Mouse (Mus musculus): ENCODE data around the gene Fam184a. TPM values are rescaled to one million over a fixed set of nuclear protein-coding genes. Genes with fewer than 3 reads are reported as not detected.

The Fam184a gene
- polyA plus RNA-seq (2014; fragmentation: Illumina TruSeq; extraction: RNeasy Lipid Tissue Mini Kit (QIAGEN cat#74804); ENCODE audit: low read depth, low replicate concordance), result 20.2 TPM

DNA sequence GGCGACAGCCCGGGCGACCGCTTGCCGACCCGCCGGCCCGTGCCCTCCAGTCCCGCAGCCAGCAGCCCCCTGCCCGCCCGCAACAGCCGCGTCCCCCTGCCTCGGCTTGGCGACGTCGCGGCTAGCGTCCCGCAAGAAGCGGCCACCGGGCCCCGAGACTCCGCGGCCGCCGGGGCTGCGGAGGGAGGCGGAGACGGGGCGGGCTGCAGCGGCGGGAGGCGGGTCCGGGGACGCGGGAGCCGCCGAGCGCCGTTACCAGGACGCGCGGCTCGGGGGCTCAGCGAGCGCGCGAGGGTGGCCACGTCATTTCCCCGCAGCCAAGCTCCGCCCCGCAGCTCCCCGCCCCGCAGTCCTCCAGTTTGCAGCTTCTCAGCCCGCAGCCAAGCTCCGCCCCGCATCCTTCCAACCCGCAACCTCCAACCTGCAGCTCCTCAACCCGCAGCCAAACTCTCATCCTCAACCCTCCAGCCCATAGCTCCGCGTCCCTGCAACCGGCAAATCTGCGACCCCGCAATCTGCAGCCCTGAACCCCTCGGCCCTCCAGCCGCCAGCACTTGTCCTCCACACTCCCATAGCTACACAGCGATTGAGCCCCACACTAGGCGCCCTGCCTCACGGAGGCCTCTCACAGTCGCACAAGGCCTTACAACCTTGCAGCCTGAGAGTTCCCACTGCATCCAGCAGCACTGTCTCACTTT, at the start of gene Fam184a:
Fam184a (minus strand) TSS at position 169 of the 698 bp plus-strand sequence.

DNA sequence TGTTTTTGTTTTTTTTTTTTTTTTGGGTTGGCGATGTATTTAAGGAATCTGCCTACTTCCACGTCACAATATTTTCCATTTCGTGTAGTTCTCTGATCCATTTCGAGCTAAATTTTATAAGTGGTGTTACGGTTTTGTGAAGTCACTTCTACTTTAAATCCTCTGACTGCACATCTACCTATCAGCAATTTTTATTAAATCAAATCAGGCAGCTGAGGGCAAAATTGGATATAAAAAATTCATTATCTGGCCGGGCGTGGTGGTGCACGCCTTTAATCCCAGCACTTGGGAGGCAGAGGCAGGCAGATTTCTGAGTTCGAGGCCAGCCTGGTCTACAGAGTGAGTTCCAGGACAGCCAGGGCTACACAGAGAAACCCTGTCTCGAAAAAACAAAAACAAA, 120.6 kb downstream of the Fam184a start, which contains the start of gene Mcm9:
Mcm9 (minus strand) TSS at position 101 of the 400 bp plus-strand sequence.

DNA sequence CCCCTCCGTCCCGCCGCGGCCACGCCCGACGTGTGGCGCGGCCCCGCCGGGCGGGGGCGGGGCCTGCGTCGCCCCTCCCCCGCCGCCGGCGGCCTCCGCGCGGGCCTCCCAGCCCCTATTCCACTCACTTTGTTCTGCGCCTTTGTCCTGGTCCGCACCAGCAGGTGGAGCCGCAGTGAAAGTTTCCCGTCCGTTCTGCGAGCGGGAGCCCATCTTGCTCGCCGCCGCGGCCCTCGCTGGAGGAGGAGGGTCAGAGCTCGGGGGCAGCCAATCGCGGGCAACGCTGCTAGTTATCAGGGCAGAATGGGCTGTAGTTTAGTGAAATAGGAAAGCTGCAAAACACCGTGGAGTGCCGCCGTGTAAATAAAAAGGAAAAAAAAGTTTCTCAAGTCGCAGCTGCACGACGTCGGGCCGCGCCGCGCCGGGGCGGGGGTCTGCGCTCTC, 154.2 kb downstream of the Fam184a start, which contains the start of gene Asf1a:
Asf1a (plus strand) TSS at position 81 of the 444 bp plus-strand sequence.

Other genes with a start within 250 kb of the Fam184a start
- gene Asf1a, start 154.4 kb downstream of the Fam184a start, polyA plus RNA-seq (2014; fragmentation: Illumina TruSeq; extraction: RNeasy Lipid Tissue Mini Kit (QIAGEN cat#74804); ENCODE audit: low read depth, low replicate concordance), result 96.5 TPM
- 10.2 TPM for gene Mcm9, start 120.7 kb downstream of the Fam184a start, polyA plus RNA-seq (2014; fragmentation: Illumina TruSeq; extraction: RNeasy Lipid Tissue Mini Kit (QIAGEN cat#74804); ENCODE audit: low read depth, low replicate concordance)